Mouse (Mus musculus) stomach, embryonic 14.5 days (tissue): ENCODE measurements at regions not wholly inside any gene's neighbourhood (a gene's known extent, or its start where the extent isn't known, plus 50 kb on each side); places are given as distances from the start of the nearest gene placed in this dataset.

Source experiments
- ATAC-seq: fragments of 200-750 bp; cut with Nextera tagmentation; 2 replicates; pipeline ENCODE4 v1.8.0; 2017; ENCODE audit warnings: low read depth, moderate TSS enrichment; ENCODE audit not compliant: insufficient number of reproducible peaks, insufficient read depth, low FRiP score
- H3K27ac ChIP-seq: fragments of 300-500 bp; sonication (generic); 2 replicates; pipeline ENCODE4 v1.5.1; 2014; ENCODE audit warnings: mild to moderate bottlenecking, low read length, moderate library complexity, mixed read lengths
- H3K27me3 ChIP-seq: fragments of 300-500 bp; sonication (generic); 2 replicates; pipeline ENCODE4 v1.6.1; 2014; ENCODE audit warnings: low read length, control low read depth, mixed read lengths; ENCODE audit not compliant: control insufficient read depth, insufficient read depth
- H3K36me3 ChIP-seq: fragments of 300-500 bp; sonication (generic); 2 replicates; pipeline ENCODE4 v1.6.1; 2014; ENCODE audit warnings: mild to moderate bottlenecking, control low read depth, low read length, moderate library complexity, mixed read lengths; ENCODE audit not compliant: control insufficient read depth, insufficient read depth
- H3K4me1 ChIP-seq: fragments of 300-500 bp; sonication (generic); 2 replicates; pipeline ENCODE4 v1.6.1; 2014; ENCODE audit warnings: low read length, control low read depth, mixed read lengths; ENCODE audit not compliant: control insufficient read depth, insufficient read depth
- H3K4me2 ChIP-seq: fragments of 300-500 bp; sonication (generic); replicated peaks from 2 replicates; pipeline ENCODE4 v1.6.1; 2014; ENCODE audit warnings: low read depth, low read length, control low read depth
- H3K4me3 ChIP-seq: fragments of 300-500 bp; sonication (generic); 2 replicates; pipeline ENCODE4 v1.5.1; 2014; ENCODE audit warnings: low read depth, low read length, control low read depth
- H3K9ac ChIP-seq: fragments of 300-500 bp; sonication (generic); replicated peaks from 2 replicates; pipeline ENCODE4 v1.6.1; 2014; ENCODE audit warnings: low read depth, mild to moderate bottlenecking, control low read depth, low read length, moderate library complexity, mixed read lengths
- H3K9me3 ChIP-seq: fragments of 300-500 bp; sonication (generic); 2 replicates; pipeline ENCODE4 v1.6.1; 2016; ENCODE audit warnings: low read depth, low read length, control low read depth; ENCODE audit not compliant: control insufficient read depth
- WGBS: fragments of 180-500 bp; shearing (Covaris S2); extraction: QIAGEN DNeasy Blood & Tissue Kit; methylation state at CpG from one replicate; pipeline ENCODE4 v1.1.7; 2014; 5-methylcytosine and 5-hydroxymethylcytosine counted together

GRCm38 (mm10) chrX:42360173-42360931, 129.1 kb upstream of the Tex13c2 start:
- H3K9ac ChIP-seq, result no peak overlapping the region
- ATAC-seq, result no peak

GRCm38 (mm10) chrX:42360973-42361372, 128.5 kb upstream of the Tex13c2 start:
- ATAC-seq, result no peak
- no peak overlapping the region for H3K9ac ChIP-seq
- H3K27ac ChIP-seq, result no peak overlapping the region
- H3K9me3 ChIP-seq, result no peaks in the 10 kb centered on the region
- 48% methylated on average over 6 of the region's 6 CpGs for WGBS
- H3K4me1 ChIP-seq, result no peaks in the 10 kb centered on the region
- H3K36me3 ChIP-seq, result no peaks in the 10 kb centered on the region
- H3K4me2 ChIP-seq, result peak overlapping the region; percentile 39
- no peaks in the 10 kb centered on the region for H3K27me3 ChIP-seq
- no peak overlapping the region for H3K4me3 ChIP-seq

More at GRCm38 (mm10) chrX:42360173-42360931, 129.1 kb upstream of the Tex13c2 start:
- Histone ChIP-seq H3K4me2 (peak overlapping the region; percentile 39), H3K27ac (no peak overlapping the region), H3K4me1 (no peaks in the 10 kb centered on the region), H3K27me3 (no peaks in the 10 kb centered on the region), H3K4me3 (peak overlapping the region; percentile 8), H3K9me3 (no peaks in the 10 kb centered on the region), H3K36me3 (no peaks in the 10 kb centered on the region)
- 22% methylated on average over 15 of the region's 15 CpGs for WGBS

- Histone ChIP-seq H3K4me3 (no peak overlapping the region), H3K4me1 (no peaks in the 10 kb centered on the region), H3K36me3 (no peaks in the 10 kb centered on the region), H3K9ac (no peak overlapping the region), H3K27ac (no peak overlapping the region), H3K4me2 (no peak overlapping the region), H3K9me3 (no peaks in the 10 kb centered on the region), H3K27me3 (no peaks in the 10 kb centered on the region)
- ATAC-seq, result no peak
- 41% methylated on average over 15 of the region's 15 CpGs for WGBS
Measured at GRCm38 (mm10) chrX:42361400-42362028, 128.0 kb upstream of the Tex13c2 start.

- 62% methylated on average over 1 of the region's 1 CpGs for whole genome bisulfite sequencing
- Histone ChIP-seq H3K9ac (no peak overlapping the region), H3K27ac (no peak overlapping the region), H3K4me3 (no peak overlapping the region), H3K4me2 (no peak overlapping the region), H3K36me3 (no peaks in the 10 kb centered on the region), H3K9me3 (no peaks in the 10 kb centered on the region), H3K27me3 (no peaks in the 10 kb centered on the region), H3K4me1 (no peaks in the 10 kb centered on the region)
- no peak for ATAC-seq
Measured at GRCm38 (mm10) chrX:42364137-42364536, 125.4 kb upstream of the Tex13c2 start.

- H3K4me1 ChIP-seq, result no peaks in the 10 kb centered on the region
- no peaks in the 10 kb centered on the region for H3K27me3 ChIP-seq
- H3K4me3 ChIP-seq, result no peak overlapping the region
- 52% methylated on average over 3 of the region's 3 CpGs for WGBS
- peak; percentile 46; the same call in 1 of the 2 replicates for ATAC-seq
- no peak overlapping the region for H3K9ac ChIP-seq
- H3K9me3 ChIP-seq, result no peaks in the 10 kb centered on the region
- H3K27ac ChIP-seq, result peak overlapping the region; percentile 44; the same call in 1 of the 2 replicates
- no peak overlapping the region for H3K4me2 ChIP-seq
- H3K36me3 ChIP-seq, result no peaks in the 10 kb centered on the region
Measured at GRCm38 (mm10) chrX:42373794-42374398, 115.6 kb upstream of the Tex13c2 start.

- no peak overlapping the region for H3K4me3 ChIP-seq
- no peak overlapping the region for H3K4me2 ChIP-seq
- no peak for ATAC-seq
- no peak overlapping the region for H3K9ac ChIP-seq
- 70% methylated on average over 3 of the region's 3 CpGs for WGBS
- H3K27ac ChIP-seq, result no peak overlapping the region
- no peaks in the 10 kb centered on the region for H3K27me3 ChIP-seq
- no peaks in the 10 kb centered on the region for H3K9me3 ChIP-seq
- no peaks in the 10 kb centered on the region for H3K36me3 ChIP-seq
- no peaks in the 10 kb centered on the region for H3K4me1 ChIP-seq
Measured at GRCm38 (mm10) chrX:42393836-42394556, 95.5 kb upstream of the Tex13c2 start.

GRCm38 (mm10) chrX:42396441-42396840, 93.0 kb upstream of the Tex13c2 start:
- H3K4me2 ChIP-seq, result no peak overlapping the region
- H3K27ac ChIP-seq, result no peak overlapping the region
- no peak overlapping the region for H3K9ac ChIP-seq
- 55% methylated on average over 4 of the region's 4 CpGs for WGBS
- H3K9me3 ChIP-seq, result no peaks in the 10 kb centered on the region
- no peaks in the 10 kb centered on the region for H3K27me3 ChIP-seq
- no peak overlapping the region for H3K4me3 ChIP-seq
- H3K4me1 ChIP-seq, result no peaks in the 10 kb centered on the region
- H3K36me3 ChIP-seq, result no peaks in the 10 kb centered on the region
- ATAC-seq, result no peak

- WGBS, result 41% methylated on average over 1 of the region's 1 CpGs
- H3K27ac ChIP-seq, result peak overlapping the region; percentile 52; the same call in 1 of the 2 replicates
- ATAC-seq, result peak; percentile 83; the same call in 1 of the 2 replicates
Measured at GRCm38 (mm10) chrX:42398836-42399235, 90.7 kb upstream of the Tex13c2 start.

More at GRCm38 (mm10) chrX:42398836-42399235, 90.7 kb upstream of the Tex13c2 start:
- no peak overlapping the region for H3K9ac ChIP-seq
- no peaks in the 10 kb centered on the region for H3K27me3 ChIP-seq
- no peak overlapping the region for H3K4me2 ChIP-seq
- no peak overlapping the region for H3K4me3 ChIP-seq
- no peaks in the 10 kb centered on the region for H3K36me3 ChIP-seq
- H3K4me1 ChIP-seq, result no peaks in the 10 kb centered on the region
- no peaks in the 10 kb centered on the region for H3K9me3 ChIP-seq
